Mouse (Mus musculus): Measurements from ENCODE around the gene Tmem8. TPM values are rescaled to one million over a fixed set of nuclear protein-coding genes. Genes with fewer than 3 reads are reported as not detected.

The Tmem8 gene
- polyA plus RNA-seq, 1 experiment from 2014 or later, result 4.5 TPM

DNA sequence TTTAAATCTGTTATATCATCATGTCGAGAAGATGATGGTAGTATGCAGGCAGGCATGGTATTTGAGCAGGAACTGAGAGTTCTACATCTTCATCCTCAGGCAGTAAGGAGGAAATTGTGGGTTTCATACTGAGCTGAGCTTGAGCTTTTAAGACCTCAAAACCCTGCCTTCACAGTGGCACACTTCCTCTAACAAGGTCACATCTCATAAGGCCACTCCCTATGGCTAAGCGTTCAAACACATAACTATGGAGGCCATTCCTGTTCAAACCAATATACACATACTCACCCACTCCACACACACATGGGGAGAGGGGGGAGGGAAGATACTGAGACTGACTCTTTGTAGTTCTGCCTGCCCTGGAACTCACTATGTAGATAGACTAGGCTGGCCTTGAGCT, 54.9 kb downstream of the Tmem8 start:
- no peak for ATAC-seq (ENCODE audit: low FRiP score, low read depth)
- WGBS, result 97% methylated on average over 2 of the region's 2 CpGs
- no peaks in the 10 kb centered on the region for H3K9me3 ChIP-seq
- H3K4me3 ChIP-seq, result no peak overlapping the region
- no peak overlapping the region for H3K4me2 ChIP-seq
- no peak overlapping the region for H3K9ac ChIP-seq
- H3K36me3 ChIP-seq, result no peaks in the 10 kb centered on the region
- H3K4me1 ChIP-seq (replicated peaks), result no peaks in the 10 kb centered on the region; the same call in 1 of the 2 replicates
- H3K27ac ChIP-seq (replicated peaks), result no peak overlapping the region
- no peaks in the 10 kb centered on the region for H3K27me3 ChIP-seq

Other genes starting within 250 kb of the Tmem8 start
- gene Mcrip2, start 244.5 kb upstream of the Tmem8 start, polyA plus RNA-seq (2015; fragmentation: Nextera tagmentation; extraction: Ambion mirVana), result 27.0 and 28.4 TPM in 2 replicates
- gene Mettl26, start 238.2 kb upstream of the Tmem8 start, polyA plus RNA-seq (2015; fragmentation: Nextera tagmentation; extraction: Ambion mirVana), result 58.7 and 64.1 TPM in 2 replicates
- gene Wfikkn1, start 232.4 kb upstream of the Tmem8 start, polyA plus RNA-seq (2015; fragmentation: Nextera tagmentation; extraction: Ambion mirVana), result 0.39 and 0.44 TPM in 2 replicates
- 49.3 and 55.0 TPM in 2 replicates for gene Rab40c, start 193.6 kb upstream of the Tmem8 start, polyA plus RNA-seq (2015; fragmentation: Nextera tagmentation; extraction: Ambion mirVana)
- gene Pigq, start 168.4 kb upstream of the Tmem8 start, polyA plus RNA-seq (2015; fragmentation: Nextera tagmentation; extraction: Ambion mirVana), result 73.9 and 77.2 TPM in 2 replicates
- 0.30 and 0.91 TPM in 2 replicates for gene Nhlrc4, start 168.3 kb upstream of the Tmem8 start, polyA plus RNA-seq (2015; fragmentation: Nextera tagmentation; extraction: Ambion mirVana)
- 2.7 and 5.4 TPM in 2 replicates for gene A930017K11Rik, start 160.7 kb upstream of the Tmem8 start, polyA plus RNA-seq (2015; fragmentation: Nextera tagmentation; extraction: Ambion mirVana)
- 20.2 and 27.6 TPM in 2 replicates for gene Capn15, start 127.5 kb upstream of the Tmem8 start, polyA plus RNA-seq (2015; fragmentation: Nextera tagmentation; extraction: Ambion mirVana)
- gene Rab11fip3, start 43.7 kb upstream of the Tmem8 start, polyA plus RNA-seq (2015; fragmentation: Nextera tagmentation; extraction: Ambion mirVana), result 27.2 and 31.0 TPM in 2 replicates
- gene Decr2, start 23.0 kb upstream of the Tmem8 start, polyA plus RNA-seq (2015; fragmentation: Nextera tagmentation; extraction: Ambion mirVana), result 40.6 and 42.0 TPM in 2 replicates
- 24.3 and 25.1 TPM in 2 replicates for gene Nme4, start 17.7 kb upstream of the Tmem8 start, polyA plus RNA-seq (2015; fragmentation: Nextera tagmentation; extraction: Ambion mirVana)
- gene Mrpl28, start 10.2 kb downstream of the Tmem8 start, polyA plus RNA-seq (2015; fragmentation: Nextera tagmentation; extraction: Ambion mirVana), result 183 and 184 TPM in 2 replicates
- 15.5 and 15.8 TPM in 2 replicates for gene Axin1, start 25.4 kb downstream of the Tmem8 start, polyA plus RNA-seq (2015; fragmentation: Nextera tagmentation; extraction: Ambion mirVana)
- gene Pdia2, start 85.8 kb downstream of the Tmem8 start, polyA plus RNA-seq (2015; fragmentation: Nextera tagmentation; extraction: Ambion mirVana), result 0.13 and 0.38 TPM in 2 replicates
- 18.7 TPM in 2 replicates for gene Rgs11, start 89.7 kb downstream of the Tmem8 start, polyA plus RNA-seq (2015; fragmentation: Nextera tagmentation; extraction: Ambion mirVana)
- gene Arhgdig, start 94.5 kb downstream of the Tmem8 start, polyA plus RNA-seq (2015; fragmentation: Nextera tagmentation; extraction: Ambion mirVana), result 193 and 206 TPM in 2 replicates
- 34.2 and 35.6 TPM in 2 replicates for gene Fam234a, start 130.9 kb downstream of the Tmem8 start, polyA plus RNA-seq (2015; fragmentation: Nextera tagmentation; extraction: Ambion mirVana)
- gene Luc7l, start 139.6 kb downstream of the Tmem8 start, polyA plus RNA-seq (2015; fragmentation: Nextera tagmentation; extraction: Ambion mirVana), result 99.8 and 104 TPM in 2 replicates